Mouse (Mus musculus): ENCODE data around the gene Adsl.

- no peak for TF ChIP-seq CTCF (IDR thresholded peaks at IDR 0.05; ENCODE audit: extremely low read depth, insufficient read depth, insufficient read length, insufficient replicate concordance)
- no peak for TF ChIP-seq POLR2A (IDR thresholded peaks at IDR 0.05; ENCODE audit: low read depth, low read length)
Observed at GRCm38 (mm10) chr15:80975666-80976065, 27.4 kb downstream of the Adsl start.

Data from spleen, adult 2 months (tissue).